In the genomic region with DNA sequence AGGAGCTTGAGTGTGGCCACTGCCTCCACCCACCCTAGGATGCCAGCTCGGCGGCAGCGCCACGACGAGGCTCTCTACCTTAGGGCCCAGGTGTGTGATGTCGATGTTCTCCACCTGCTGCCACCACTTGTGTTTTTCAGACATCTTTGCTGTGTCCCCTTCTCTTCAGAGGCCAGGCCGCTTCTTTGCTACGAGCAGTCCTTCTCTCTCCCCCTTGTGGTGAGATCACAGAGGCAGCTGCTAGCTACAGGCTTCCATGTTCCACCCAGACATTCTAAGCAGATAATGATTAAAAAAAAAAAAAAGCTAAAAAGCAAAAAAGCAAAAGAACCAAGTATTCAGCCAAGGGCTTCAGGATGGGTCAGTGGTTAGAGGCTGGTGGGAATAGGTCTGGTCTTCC, we compare ENCODE assay signal across 19 mouse cellular contexts. TPM values are rescaled to one million over a fixed set of nuclear protein-coding genes. Genes with fewer than 3 reads are reported as not detected.
A peak's percentile ranks its signal among the peaks of the same experiment; 100 is the strongest.
DNase-seq lines count a peak whose midpoint lies in the region; ATAC-seq and TF ChIP-seq lines count a peak whose summit lies in the region.
"Had no signal": no experiment of that assay in that cellular context is flagged by ENCODE, and none has a peak within 500 bp of the region (broad histone marks: within the 10 kb centered on the region; RNA-seq: fewer than 3 reads in every experiment).

A gene (minus strand): TSS at position 190 of the 400 bp plus-strand sequence.

- no peak within 1 kb of the TSS for H3K4me3 ChIP-seq in intestine, postnatal 0 days (ENCODE audit: low read depth, low read length)
- H3K4me3 ChIP-seq in intestine, embryonic 16.5 days (ENCODE audit: low read length) = no peak within 1 kb of the TSS
- no peak within 1 kb of the TSS for H3K4me3 ChIP-seq in midbrain, embryonic 14.5 days (replicated peaks; ENCODE audit: low read depth, low read length)
- no peak within 1 kb of the TSS for H3K4me3 ChIP-seq in midbrain, embryonic 10.5 days
- no peak within 1 kb of the TSS for H3K4me3 ChIP-seq in bone marrow, adult 2 months (replicated peaks; ENCODE audit: control insufficient read depth, low read depth, low read length)
- H3K4me3 ChIP-seq: heart, adult 2 months; liver, embryonic 12.5 days had no signal

- no peaks in the 10 kb centered on the region for H3K9me3 ChIP-seq in intestine, postnatal 0 days (ENCODE audit: control insufficient read depth)
- H3K9me3 ChIP-seq in intestine, embryonic 16.5 days (ENCODE audit: control insufficient read depth, low read length) = no peaks in the 10 kb centered on the region
- no peaks in the 10 kb centered on the region for H3K9me3 ChIP-seq in midbrain, embryonic 14.5 days (ENCODE audit: control insufficient read depth, low read length)
- H3K9me3 ChIP-seq in midbrain, embryonic 10.5 days (replicated peaks) = no peaks in the 10 kb centered on the region
- H3K9me3 ChIP-seq: G1E; liver, embryonic 12.5 days had no signal

- peak; percentile 25 for DNase-seq in midbrain, embryonic 14.5 days
- DNase-seq in midbrain, embryonic 10.5 days (ENCODE audit: low spot score) = no peak
- peak; percentile 13 for DNase-seq in splenic B cell, adult 2 months (ENCODE audit: low read depth, low spot score)
- DNase-seq in urinary bladder, adult 18-20 months (ENCODE audit: low spot score in 2 of 2) = no peak
- DNase-seq: adrenal gland, adult 8-10 months; cerebellum, adult 8-10 months; heart, adult 2 months; heart, postnatal 14 days; layer of hippocampus, adult 9-11 months; lung, postnatal 14 days; right cerebral cortex, postnatal 25 days; thymus, adult 2 months had no signal

- H3K4me2 ChIP-seq in intestine, postnatal 0 days (replicated peaks; ENCODE audit: low read depth) = no peak within 1 kb of the TSS
- no peak within 1 kb of the TSS for H3K4me2 ChIP-seq in intestine, embryonic 16.5 days (ENCODE audit: low read depth, low read length)
- H3K4me2 ChIP-seq in midbrain, embryonic 14.5 days (ENCODE audit: low read length) = no peak within 1 kb of the TSS
- H3K4me2 ChIP-seq: liver, embryonic 12.5 days; midbrain, embryonic 11.5 days had no signal

- 76% methylated on average over 8 of the region's 8 CpGs for WGBS in intestine, postnatal 0 days
- WGBS in intestine, embryonic 16.5 days = 72% methylated on average over 8 of the region's 8 CpGs
- 70% methylated on average over 8 of the region's 8 CpGs for WGBS in midbrain, embryonic 14.5 days
- 73% methylated on average over 8 of the region's 8 CpGs for WGBS in midbrain, embryonic 10.5 days
- WGBS in bone marrow, adult 2 months = 75% methylated on average over 8 of the region's 8 CpGs

- TF ChIP-seq CTCF in intestine, postnatal 0 days (IDR thresholded peaks at IDR 0.05; ENCODE audit: low read depth) = peak; percentile 59
- TF ChIP-seq CTCF in bone marrow, adult 2 months (IDR thresholded peaks at IDR 0.05; ENCODE audit: control insufficient read depth, insufficient read depth, low read length) = 0 out of 2 replicates have a peak, but pooled peaks have one; percentile 5

- no peaks in the 10 kb centered on the region for H3K27me3 ChIP-seq in intestine, postnatal 0 days (replicated peaks; ENCODE audit: control insufficient read depth, insufficient read depth, low read length)
- no peaks in the 10 kb centered on the region for H3K27me3 ChIP-seq in intestine, embryonic 16.5 days (replicated peaks; ENCODE audit: control insufficient read depth, insufficient read depth, low read length)
- H3K27me3 ChIP-seq in midbrain, embryonic 14.5 days (ENCODE audit: control insufficient read depth, insufficient read depth, low read length) = no peaks in the 10 kb centered on the region
- H3K27me3 ChIP-seq in midbrain, embryonic 10.5 days (ENCODE audit: low read depth, poor library complexity, severe bottlenecking) = no peaks in the 10 kb centered on the region
- no peaks in the 10 kb centered on the region for H3K27me3 ChIP-seq in splenic B cell, adult 2 months (ENCODE audit: control insufficient read depth, insufficient read depth, low read length, poor library complexity, severe bottlenecking)

- H3K36me3 ChIP-seq in intestine, postnatal 0 days (ENCODE audit: control insufficient read depth, insufficient read depth) = peaks cover 21% of the 10 kb centered on the region
- H3K36me3 ChIP-seq in intestine, embryonic 16.5 days (ENCODE audit: control insufficient read depth, insufficient read depth, low read length) = no peaks in the 10 kb centered on the region
- H3K36me3 ChIP-seq in midbrain, embryonic 14.5 days (ENCODE audit: control insufficient read depth, insufficient read depth, low read length) = no peaks in the 10 kb centered on the region
- no peaks in the 10 kb centered on the region for H3K36me3 ChIP-seq in midbrain, embryonic 10.5 days
- H3K36me3 ChIP-seq in splenic B cell, adult 2 months (ENCODE audit: control insufficient read depth, insufficient read depth, low read length, poor library complexity, severe bottlenecking) = no peaks in the 10 kb centered on the region
- H3K36me3 ChIP-seq: G1E; liver, embryonic 12.5 days had no signal

- TF ChIP-seq POLR2A in bone marrow, adult 2 months (IDR thresholded peaks at IDR 0.05; ENCODE audit: borderline replicate concordance, control insufficient read depth, low read depth, low read length) = no peak

- H3K27ac ChIP-seq in intestine, postnatal 0 days (ENCODE audit: low read depth, low read length) = no peak within 1 kb of the TSS
- no peak within 1 kb of the TSS for H3K27ac ChIP-seq in intestine, embryonic 16.5 days (ENCODE audit: low read length)
- no peak within 1 kb of the TSS for H3K27ac ChIP-seq in midbrain, embryonic 14.5 days (replicated peaks; ENCODE audit: low read depth, low read length)
- no peak within 1 kb of the TSS for H3K27ac ChIP-seq in midbrain, embryonic 10.5 days (replicated peaks)
- no peak within 1 kb of the TSS for H3K27ac ChIP-seq in bone marrow, adult 2 months (ENCODE audit: control insufficient read depth, insufficient read depth, low read depth, low read length, poor library complexity)
- H3K27ac ChIP-seq: heart, adult 2 months; liver, embryonic 12.5 days had no signal

- peaks cover 4% of the 10 kb centered on the region; the same call in 1 of the 2 replicates for H3K4me1 ChIP-seq in intestine, postnatal 0 days (replicated peaks; ENCODE audit: control insufficient read depth, insufficient read depth, low read length)
- peaks cover 11% of the 10 kb centered on the region; the same call in 1 of the 2 replicates for H3K4me1 ChIP-seq in intestine, embryonic 16.5 days (ENCODE audit: control insufficient read depth, insufficient read depth, low read length)
- no peaks in the 10 kb centered on the region for H3K4me1 ChIP-seq in midbrain, embryonic 14.5 days (ENCODE audit: control insufficient read depth, insufficient read depth, low read length)
- H3K4me1 ChIP-seq in midbrain, embryonic 10.5 days = peaks cover 18% of the 10 kb centered on the region
- H3K4me1 ChIP-seq in bone marrow, adult 2 months (ENCODE audit: control insufficient read depth, insufficient read depth, low read length) = no peaks in the 10 kb centered on the region

- H3K9ac ChIP-seq in intestine, postnatal 0 days (ENCODE audit: low read depth, low read length) = no peak within 1 kb of the TSS
- no peak within 1 kb of the TSS for H3K9ac ChIP-seq in intestine, embryonic 16.5 days (ENCODE audit: low read depth, low read length)
- H3K9ac ChIP-seq in midbrain, embryonic 14.5 days (replicated peaks; ENCODE audit: low read length) = no peak within 1 kb of the TSS
- H3K9ac ChIP-seq: liver, embryonic 12.5 days had no signal

- no peak for ATAC-seq in intestine, postnatal 0 days
- ATAC-seq in intestine, embryonic 16.5 days = no peak
- ATAC-seq in midbrain, embryonic 14.5 days (ENCODE audit: low FRiP score, low TSS enrichment) = no peak
- ATAC-seq: forebrain, embryonic 16.5 days; liver, embryonic 12.5 days had no signal

RNA-seq across cellular contexts. Expression of the gene that starts here (rescaled TPM):
- 0.60 and 0.81 TPM in 2 replicates for polyA plus RNA-seq in intestine, postnatal 0 days (2015; fragmentation: Nextera tagmentation; extraction: Ambion mirVana)
- 0.37 and 0.60 TPM in 2 replicates for polyA plus RNA-seq in intestine, embryonic 16.5 days (2015; fragmentation: Nextera tagmentation; extraction: Ambion mirVana)
- polyA plus RNA-seq in midbrain, embryonic 14.5 days (2014; fragmentation: Nextera tagmentation; extraction: Ambion mirVana) = not detected in 2 replicates
- not detected in 2 replicates for polyA plus RNA-seq in midbrain, embryonic 10.5 days (2016; fragmentation: Nextera tagmentation; extraction: Ambion mirVana)
- polyA plus RNA-seq in bone marrow, adult 2 months (2011; ENCODE audit: insufficient read depth, insufficient read length, low replicate concordance, missing spikeins) = not detected in 2 replicates
- polyA plus RNA-seq: forebrain, embryonic 16.5 days; G1E; heart, adult 2 months; liver, embryonic 12.5 days; midbrain, embryonic 11.5 days had no signal

Comparison
In these comparisons a context has a peak if more than half of its experiments do, and no peak if none do; other contexts are left out.
1. Peak in DNase-seq in midbrain, embryonic 14.5 days; RNA of the gene not detected or under 1 TPM.